Mouse (Mus musculus): ENCODE measurements around the gene Rhd.

DNA sequence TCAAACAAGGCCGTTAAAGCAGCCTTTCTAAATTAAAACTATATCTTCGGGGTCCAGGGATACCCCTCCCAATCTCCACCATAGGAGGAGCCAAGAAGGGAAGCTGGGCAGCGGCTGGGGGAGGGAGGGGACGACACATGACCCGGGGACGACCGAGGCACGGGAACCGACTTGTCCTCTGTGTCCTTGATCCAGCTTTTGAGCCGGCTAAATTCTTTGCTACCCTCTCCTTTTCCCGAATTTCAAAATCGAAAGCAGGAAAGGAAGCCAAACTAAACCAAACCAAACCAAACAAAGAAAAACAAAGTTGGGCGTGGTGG, 58.5 kb downstream of the Rhd start:
- TF ChIP-seq CTCF (conservative IDR thresholded peaks at IDR 0.05; ENCODE audit: insufficient read depth, insufficient read length, low read depth, low read length) (no peak), POLR2A (IDR thresholded peaks at IDR 0.05; ENCODE audit: low read depth, low read length) (peak; percentile 13)

All from kidney, adult 2 months (tissue).